21 mouse cellular contexts compared by ENCODE assay signal in the genomic region with DNA sequence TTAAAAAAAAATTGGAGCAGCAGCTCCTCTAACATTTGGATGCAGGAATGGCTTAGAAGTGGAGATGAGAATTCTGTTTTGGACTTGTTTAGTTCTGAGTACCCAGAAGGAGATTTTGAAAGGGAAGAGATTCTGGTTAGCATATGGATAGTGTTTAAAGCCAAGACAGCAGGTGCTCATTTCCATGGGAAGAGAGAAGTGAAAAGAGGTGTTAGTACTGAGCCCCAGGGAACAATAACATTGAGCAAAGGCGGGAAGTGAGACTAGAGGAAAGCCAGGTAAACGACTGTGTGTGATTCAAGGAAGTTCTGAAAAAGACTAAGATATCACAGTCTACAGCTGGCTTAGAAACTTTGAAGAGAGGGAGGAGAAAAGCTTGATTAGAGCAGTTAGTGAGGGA. TPM values are rescaled to one million over a fixed set of nuclear protein-coding genes. Genes with fewer than 3 reads are reported as not detected.
"Had no signal": no experiment of that assay in that cellular context is flagged by ENCODE, and none has a peak within 500 bp of the region (broad histone marks: within the 10 kb centered on the region; RNA-seq: fewer than 3 reads in every experiment).

No protein-coding gene starts in this region.

- ATAC-seq: liver, embryonic 12.5 days; midbrain, embryonic 16.5 days had no signal

- H3K4me3 ChIP-seq: left cerebral cortex, adult 2 months; limb, embryonic 15.5 days; liver, embryonic 12.5 days; midbrain, embryonic 12.5 days; neural tube, embryonic 13.5 days had no signal

- H3K27ac ChIP-seq: left cerebral cortex, adult 2 months; limb, embryonic 15.5 days; liver, embryonic 12.5 days; macrophage; midbrain, embryonic 12.5 days; neural tube, embryonic 13.5 days had no signal

- DNase-seq: kidney, postnatal 25 days; lung, embryonic 14.5 days; lung, postnatal 10 days; retina, postnatal 1 day; right cerebral cortex, postnatal 4 days; spleen, adult 18-20 months; thymus, adult 18-20 months; thymus, postnatal 14 days had no signal

- H3K9ac ChIP-seq: limb, embryonic 15.5 days; liver, embryonic 12.5 days; lung, embryonic 14.5 days; midbrain, embryonic 12.5 days; neural tube, embryonic 13.5 days had no signal

- H3K27me3 ChIP-seq: limb, embryonic 15.5 days; liver, embryonic 12.5 days; midbrain, embryonic 12.5 days; neural tube, embryonic 13.5 days had no signal

- H3K4me1 ChIP-seq: limb, embryonic 15.5 days; liver, embryonic 12.5 days; midbrain, embryonic 12.5 days; neural tube, embryonic 13.5 days had no signal

- H3K4me2 ChIP-seq: limb, embryonic 15.5 days; liver, embryonic 12.5 days; lung, embryonic 14.5 days; midbrain, embryonic 12.5 days; neural tube, embryonic 13.5 days had no signal

- H3K9me3 ChIP-seq: limb, embryonic 15.5 days; liver, embryonic 12.5 days; midbrain, embryonic 12.5 days; neural tube, embryonic 13.5 days had no signal

RNA-seq across cellular contexts. Expression of gene Nkx2-4, which starts 52.2 kb away (rescaled TPM):
- total RNA-seq: layer of hippocampus, postnatal 25 days; left cerebral cortex, adult 2 months; left cerebral cortex, postnatal 14 days; megakaryocyte-erythroid progenitor cell, adult 5-6 weeks had no signal
- polyA plus RNA-seq: limb, embryonic 11.5 days; limb, embryonic 15.5 days; liver, embryonic 12.5 days; liver, embryonic 16.5 days; lung, embryonic 14.5 days; macrophage; neural tube, embryonic 13.5 days; stomach, embryonic 14.5 days had no signal
